Mouse (Mus musculus) intestine, embryonic 14.5 days (tissue): ENCODE data around the gene Enpp6. TPM values are rescaled to one million over a fixed set of nuclear protein-coding genes. Genes with fewer than 3 reads are reported as not detected.

ENCODE experiments used
- ATAC-seq: fragments of 200-750 bp; cut with Nextera tagmentation; replicated peaks from 2 replicates; pipeline ENCODE4 v1.8.0; 2017; ENCODE audit warnings: low read depth, moderate number of reproducible peaks, moderate TSS enrichment, moderate library complexity; ENCODE audit not compliant: low FRiP score, low TSS enrichment
- DNase-seq: peaks from one replicate; pipeline ENCODE4 v3.0.0-alpha.2; 2018; ENCODE audit warnings: low spot score
- H3K27ac ChIP-seq: fragments of 300-500 bp; sonication (generic); 2 replicates; pipeline ENCODE4 v1.5.1; 2014; ENCODE audit warnings: low read depth, mild to moderate bottlenecking, control low read depth
- H3K27me3 ChIP-seq: fragments of 300-500 bp; sonication (generic); replicated peaks from 2 replicates; pipeline ENCODE4 v1.6.1; 2014; ENCODE audit warnings: low read length, control low read depth; ENCODE audit not compliant: control insufficient read depth, insufficient read depth
- H3K36me3 ChIP-seq: fragments of 300-500 bp; sonication (generic); 2 replicates; pipeline ENCODE4 v1.6.1; 2014; ENCODE audit warnings: low read length, control low read depth; ENCODE audit not compliant: control insufficient read depth, insufficient read depth
- H3K4me1 ChIP-seq: fragments of 300-500 bp; sonication (generic); replicated peaks from 2 replicates; pipeline ENCODE4 v1.6.1; 2014; ENCODE audit warnings: low read length, control low read depth, mixed read lengths; ENCODE audit not compliant: control insufficient read depth, insufficient read depth
- H3K4me2 ChIP-seq: fragments of 300-500 bp; sonication (generic); 2 replicates; pipeline ENCODE4 v1.6.1; 2014; ENCODE audit warnings: low read length
- H3K4me3 ChIP-seq: fragments of 300-500 bp; sonication (generic); 2 replicates; pipeline ENCODE4 v1.5.1; 2014; ENCODE audit warnings: low read depth, low read length, control low read depth, mixed read lengths
- H3K9ac ChIP-seq: fragments of 300-500 bp; sonication (generic); 2 replicates; pipeline ENCODE4 v1.6.1; 2014; ENCODE audit warnings: mild to moderate bottlenecking, low read length
- H3K9me3 ChIP-seq: fragments of 300-500 bp; sonication (generic); 2 replicates; pipeline ENCODE4 v1.6.1; 2016; ENCODE audit warnings: low read length, control low read depth; ENCODE audit not compliant: control insufficient read depth
- WGBS: fragments of 180-500 bp; shearing (Covaris S2); extraction: QIAGEN DNeasy Blood & Tissue Kit; methylation state at CpG from one replicate; pipeline ENCODE4 v1.1.7; 2014; 5-methylcytosine and 5-hydroxymethylcytosine counted together
- polyA plus RNA-seq: library from polyadenylated mRNA; unstranded; fragments of >200 nt; fragmentation: Nextera tagmentation; extraction: Ambion mirVana; gene quantifications from 2 replicates; pipeline ENCODE4 v1.2.1, GENCODE M21; 2014

The Enpp6 gene
- polyA plus RNA-seq, 1 experiment from 2014 or later, result 0.23 TPM

DNA sequence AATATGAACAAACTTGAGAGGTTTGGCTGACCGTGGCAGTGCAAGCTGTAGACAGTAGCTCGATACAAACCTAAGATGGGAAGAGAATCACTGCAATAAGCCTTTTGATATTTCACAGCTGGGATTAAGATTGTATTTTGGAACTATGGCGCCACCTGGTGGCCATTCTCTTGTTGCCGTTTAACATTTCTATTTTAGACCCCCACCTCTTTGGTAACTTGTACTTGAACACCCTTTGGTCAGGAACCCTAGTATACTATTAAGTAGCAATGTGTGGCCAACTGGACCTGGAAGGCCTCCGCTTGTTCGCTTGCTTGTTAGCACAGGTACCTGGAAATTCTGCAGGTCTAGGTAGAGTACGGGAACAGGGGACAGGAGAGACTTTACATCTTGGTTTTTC, 33.2 kb upstream of the Enpp6 start:
- ATAC-seq, result no peak
- H3K9ac ChIP-seq, result no peak overlapping the region
- no peak overlapping the region for H3K27ac ChIP-seq
- H3K9me3 ChIP-seq, result no peaks in the 10 kb centered on the region
- 19% methylated on average over 7 of the region's 7 CpGs for WGBS
- no peaks in the 10 kb centered on the region for H3K4me1 ChIP-seq
- H3K4me3 ChIP-seq, result no peak overlapping the region
- peak; percentile 95 for DNase-seq
- H3K27me3 ChIP-seq, result no peaks in the 10 kb centered on the region
- no peak overlapping the region for H3K4me2 ChIP-seq
- no peaks in the 10 kb centered on the region for H3K36me3 ChIP-seq

- Histone ChIP-seq H3K27ac (no peak overlapping the region), H3K4me2 (no peak overlapping the region), H3K36me3 (no peaks in the 10 kb centered on the region), H3K27me3 (no peaks in the 10 kb centered on the region; the same call in 1 of the 2 replicates), H3K9ac (no peak overlapping the region), H3K9me3 (no peaks in the 10 kb centered on the region), H3K4me1 (no peaks in the 10 kb centered on the region), H3K4me3 (no peak overlapping the region)
- ATAC-seq, result no peak
- DNase-seq, result no peak
- 55% methylated on average over 10 of the region's 10 CpGs for WGBS
Measured at GRCm38 (mm10) chr8:46962630-46963427, 23.9 kb upstream of the Enpp6 start.

GRCm38 (mm10) chr8:46963619-46964145, 23.0 kb upstream of the Enpp6 start:
- no peak for ATAC-seq

DNA sequence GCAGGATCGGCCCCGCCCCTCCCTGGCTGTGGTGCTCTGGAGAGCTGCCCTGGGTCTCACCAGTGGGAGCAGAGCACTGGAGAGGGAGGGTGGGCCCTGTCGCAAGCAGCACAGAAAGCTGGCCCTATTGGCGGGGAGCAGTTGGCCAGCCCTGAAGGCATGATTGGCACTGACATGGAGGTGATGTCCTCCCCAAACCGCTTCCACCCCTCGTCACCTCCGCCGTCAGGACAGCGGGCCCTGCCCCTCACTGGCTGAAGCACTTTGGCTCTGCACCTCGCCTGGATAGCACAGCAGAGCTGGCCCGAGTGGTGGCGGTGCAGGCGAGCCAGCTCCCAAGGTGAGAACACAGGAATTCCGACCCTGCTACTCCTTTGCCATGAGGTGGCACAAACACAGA, 20.9 kb upstream of the Enpp6 start:
- Histone ChIP-seq H3K4me1 (no peaks in the 10 kb centered on the region), H3K27ac (no peak overlapping the region), H3K4me2 (no peak overlapping the region), H3K27me3 (no peaks in the 10 kb centered on the region; the same call in 1 of the 2 replicates), H3K4me3 (no peak overlapping the region), H3K9ac (no peak overlapping the region), H3K36me3 (no peaks in the 10 kb centered on the region), H3K9me3 (no peaks in the 10 kb centered on the region)
- WGBS, result 52% methylated on average over 14 of the region's 14 CpGs
- DNase-seq, result no peak
- no peak for ATAC-seq

More at GRCm38 (mm10) chr8:46963619-46964145, 23.0 kb upstream of the Enpp6 start:
- Histone ChIP-seq H3K27me3 (no peaks in the 10 kb centered on the region; the same call in 1 of the 2 replicates), H3K9me3 (no peaks in the 10 kb centered on the region), H3K9ac (no peak overlapping the region), H3K36me3 (no peaks in the 10 kb centered on the region), H3K4me1 (no peaks in the 10 kb centered on the region), H3K4me3 (no peak overlapping the region), H3K4me2 (no peak overlapping the region), H3K27ac (no peak overlapping the region)
- no peak for DNase-seq
- 42% methylated on average over 8 of the region's 8 CpGs for WGBS

DNA sequence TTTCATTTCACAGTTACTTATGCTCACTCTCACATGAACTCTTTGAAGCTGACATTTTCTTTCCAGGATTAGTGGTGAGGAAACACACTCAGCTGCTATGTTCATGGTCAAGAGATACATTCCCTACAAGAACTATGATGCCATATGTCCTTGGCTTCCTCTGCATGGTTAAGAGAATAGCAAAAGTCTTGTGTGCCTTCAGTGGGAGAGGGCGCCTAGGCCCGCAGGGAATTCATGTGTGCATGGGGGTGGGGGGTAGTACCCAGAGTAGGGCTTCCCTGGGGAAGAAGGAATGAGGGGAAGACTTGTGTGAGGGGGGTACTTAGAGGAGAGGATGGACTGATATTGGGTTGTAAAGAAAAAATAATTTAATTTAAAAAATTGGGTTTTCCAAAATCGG, 18.0 kb upstream of the Enpp6 start:
- H3K4me1 ChIP-seq, result no peaks in the 10 kb centered on the region
- no peak overlapping the region for H3K4me3 ChIP-seq
- H3K36me3 ChIP-seq, result no peaks in the 10 kb centered on the region
- no peak for DNase-seq
- no peak overlapping the region for H3K27ac ChIP-seq
- H3K9me3 ChIP-seq, result no peaks in the 10 kb centered on the region
- H3K4me2 ChIP-seq, result no peak overlapping the region
- 95% methylated on average over 3 of the region's 3 CpGs for WGBS
- H3K27me3 ChIP-seq, result no peaks in the 10 kb centered on the region; the same call in 1 of the 2 replicates
- ATAC-seq, result no peak
- no peak overlapping the region for H3K9ac ChIP-seq

- H3K4me1 ChIP-seq, result no peaks in the 10 kb centered on the region
- ATAC-seq, result no peak
- H3K9ac ChIP-seq, result no peak overlapping the region
- H3K9me3 ChIP-seq, result no peaks in the 10 kb centered on the region
- 70% methylated on average over 2 of the region's 2 CpGs for WGBS
- H3K27ac ChIP-seq, result no peak overlapping the region
- no peak overlapping the region for H3K4me2 ChIP-seq
- H3K27me3 ChIP-seq, result no peaks in the 10 kb centered on the region; the same call in 1 of the 2 replicates
- no peak overlapping the region for H3K4me3 ChIP-seq
- H3K36me3 ChIP-seq, result no peaks in the 10 kb centered on the region
- no peak for DNase-seq
Measured at GRCm38 (mm10) chr8:46969386-46969785, 17.3 kb upstream of the Enpp6 start.

DNA sequence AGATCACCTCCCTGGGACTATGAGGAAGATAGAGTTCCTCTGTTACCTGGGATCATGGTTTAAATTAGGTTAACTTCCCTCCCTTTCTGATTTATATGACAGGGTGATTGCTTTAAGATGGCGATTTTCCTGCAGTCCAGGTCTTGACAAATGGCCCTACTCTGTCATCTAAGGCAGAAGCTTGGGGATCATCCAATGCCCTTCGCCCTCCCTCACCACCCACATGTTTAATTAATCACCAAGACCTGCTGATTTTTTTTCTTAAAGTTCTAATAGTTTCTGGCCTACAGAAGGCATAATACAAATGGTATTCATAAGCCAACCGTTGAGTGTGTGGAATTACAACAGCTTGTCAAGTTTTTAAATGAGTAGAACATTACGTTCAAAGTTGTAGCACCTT, 9.3 kb upstream of the Enpp6 start:
- Histone ChIP-seq H3K27me3 (no peaks in the 10 kb centered on the region), H3K27ac (no peak overlapping the region), H3K36me3 (no peaks in the 10 kb centered on the region), H3K4me2 (no peak overlapping the region), H3K4me3 (no peak overlapping the region), H3K9ac (no peak overlapping the region), H3K9me3 (0 out of 2 replicates have a peak, but pooled peaks cover 2% of the 10 kb centered on the region), H3K4me1 (no peaks in the 10 kb centered on the region)
- 82% methylated on average over 4 of the region's 4 CpGs for WGBS
- no peak for ATAC-seq
- DNase-seq, result no peak

- Histone ChIP-seq H3K27ac (no peak overlapping the region), H3K4me2 (no peak overlapping the region), H3K36me3 (no peaks in the 10 kb centered on the region), H3K9me3 (no peaks in the 10 kb centered on the region), H3K27me3 (no peaks in the 10 kb centered on the region), H3K4me1 (no peaks in the 10 kb centered on the region), H3K4me3 (no peak overlapping the region), H3K9ac (no peak overlapping the region)
- DNase-seq (no peak), ATAC-seq (no peak)
- WGBS, result 78% methylated on average over 6 of the region's 6 CpGs
Measured at GRCm38 (mm10) chr8:46982166-46982565, 4.5 kb upstream of the Enpp6 start.

GRCm38 (mm10) chr8:46982770-46983169, 3.9 kb upstream of the Enpp6 start:
- ATAC-seq, result no peak
- WGBS, result 66% methylated on average over 4 of the region's 4 CpGs

More at GRCm38 (mm10) chr8:46982770-46983169, 3.9 kb upstream of the Enpp6 start:
- Histone ChIP-seq H3K27me3 (no peaks in the 10 kb centered on the region), H3K4me3 (no peak overlapping the region), H3K36me3 (no peaks in the 10 kb centered on the region), H3K27ac (no peak overlapping the region), H3K9ac (no peak overlapping the region), H3K4me2 (no peak overlapping the region), H3K4me1 (no peaks in the 10 kb centered on the region), H3K9me3 (no peaks in the 10 kb centered on the region)
- DNase-seq, result no peak
